Mouse (Mus musculus): ENCODE measurements at regions not wholly inside any gene's neighbourhood (a gene's known extent, or its start where the extent isn't known, plus 50 kb on each side); places are given as distances from the start of the nearest gene placed in this dataset.

- no peak for DNase-seq (ENCODE audit: low read depth)
These were observed 144.8 kb upstream of the Vmn2r99 start for GRCm38 (mm10) chr17:19216936-19217335.

DNA sequence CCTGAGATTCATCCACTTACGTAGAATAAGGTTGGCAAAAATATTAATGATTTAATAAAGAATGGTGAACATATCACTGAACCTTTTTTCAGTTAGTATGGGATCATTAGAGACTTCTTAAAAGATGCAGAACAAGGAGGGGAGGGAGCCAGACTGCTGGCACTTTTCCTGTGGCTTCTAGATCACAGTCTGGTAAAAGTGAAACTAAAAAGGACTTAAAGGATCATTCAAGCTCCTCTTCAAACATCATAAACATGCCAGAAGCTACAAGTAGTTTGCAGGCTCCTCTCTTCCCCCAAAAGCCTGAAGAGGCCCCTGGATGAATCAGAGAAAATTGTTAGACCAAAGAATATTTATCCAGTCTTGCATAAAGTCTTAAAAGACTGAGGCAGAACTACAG lies 135.2 kb upstream of the Vmn2r99 start:
- peak; percentile 6 for DNase-seq (ENCODE audit: low read depth)
